Mouse (Mus musculus) stomach, postnatal 0 days (tissue): ENCODE measurements around the gene Klf15.

Experiments
- CTCF ChIP-seq: IDR thresholded peaks from 2 replicates; pipeline ENCODE4 v1.5.1; 2016; ENCODE audit warnings: antibody characterized with exemption, low read depth, mild to moderate bottlenecking, moderate library complexity
- EP300 ChIP-seq: optimal IDR thresholded peaks from 2 replicates; pipeline ENCODE3; 2016; ENCODE audit warnings: antibody characterized with exemption

DNA sequence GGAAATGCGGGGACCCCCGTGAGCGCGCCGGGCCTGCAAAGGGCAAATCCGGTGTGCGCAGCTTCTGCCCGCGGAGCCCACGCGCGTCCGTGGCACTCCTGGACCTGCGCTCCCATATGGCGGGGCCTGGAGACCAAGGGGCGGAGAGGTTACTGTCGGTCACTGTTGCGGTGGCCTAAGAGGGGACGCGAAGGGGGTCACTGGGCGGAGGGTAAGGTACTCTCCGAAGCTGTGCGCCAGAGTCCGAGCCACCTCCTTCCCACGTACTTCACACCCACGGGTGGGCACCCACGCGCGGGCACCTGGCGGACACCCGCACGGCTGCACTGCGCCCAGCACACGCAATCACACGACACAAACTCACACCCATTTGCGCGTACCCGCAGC, 458 bp downstream of the Klf15 start:
- TF ChIP-seq CTCF (no peak), EP300 (no peak)
